Mouse (Mus musculus) limb, embryonic 14.5 days (tissue): ENCODE results near the gene Stk31. TPM values are rescaled to one million over a fixed set of nuclear protein-coding genes. Genes with fewer than 3 reads are reported as not detected.

ENCODE experiments used
- ATAC-seq: fragments of 200-750 bp; cut with Nextera tagmentation; 2 replicates; pipeline ENCODE4 v1.8.0; 2017; ENCODE audit warnings: low read depth, moderate number of reproducible peaks, moderate TSS enrichment; ENCODE audit not compliant: low FRiP score
- DNase-seq: peaks from one replicate; pipeline ENCODE4 v3.0.0-alpha.2; 2015; ENCODE audit warnings: low spot score
- H3K27ac ChIP-seq: fragments of 300-500 bp; sonication (generic); replicated peaks from 2 replicates; pipeline ENCODE4 v1.5.1; 2014; ENCODE audit warnings: low read depth, mild to moderate bottlenecking, low read length, moderate library complexity, mixed read lengths
- H3K27me3 ChIP-seq: fragments of 300-500 bp; sonication (generic); 2 replicates; pipeline ENCODE4 v1.6.1; 2014; ENCODE audit warnings: low read length, mixed read lengths; ENCODE audit not compliant: control insufficient read depth, insufficient read depth
- H3K36me3 ChIP-seq: fragments of 300-500 bp; sonication (generic); 2 replicates; pipeline ENCODE4 v1.6.1; 2014; ENCODE audit warnings: mild to moderate bottlenecking, low read length, moderate library complexity, mixed read lengths; ENCODE audit not compliant: control insufficient read depth, insufficient read depth
- H3K4me1 ChIP-seq: fragments of 300-500 bp; sonication (generic); 2 replicates; pipeline ENCODE4 v1.6.1; 2014; ENCODE audit warnings: antibody characterized with exemption, low read length, mixed read lengths; ENCODE audit not compliant: control insufficient read depth, insufficient read depth
- H3K4me2 ChIP-seq: fragments of 300-500 bp; sonication (generic); replicated peaks from 2 replicates; pipeline ENCODE4 v1.6.1; 2014; ENCODE audit warnings: low read depth, mild to moderate bottlenecking, low read length, moderate library complexity; ENCODE audit not compliant: severe bottlenecking
- H3K4me3 ChIP-seq: fragments of 300-500 bp; sonication (generic); replicated peaks from 2 replicates; pipeline ENCODE4 v1.5.1; 2014; ENCODE audit warnings: low read length
- H3K9ac ChIP-seq: fragments of 300-500 bp; sonication (generic); 2 replicates; pipeline ENCODE4 v1.6.1; 2014; ENCODE audit warnings: mild to moderate bottlenecking, low read depth, low read length, moderate library complexity; ENCODE audit not compliant: severe bottlenecking
- H3K9me3 ChIP-seq: fragments of 300-500 bp; sonication (generic); 2 replicates; pipeline ENCODE4 v1.6.1; 2016; ENCODE audit warnings: low read length; ENCODE audit not compliant: control insufficient read depth
- POLR2A ChIP-seq: fragments of 200-500 bp; IDR thresholded peaks from 2 replicates; pipeline ENCODE4 v1.8.0; 2012; ENCODE audit warnings: inconsistent platforms, mild to moderate bottlenecking, moderate library complexity, borderline replicate concordance; ENCODE audit not compliant: insufficient read depth, insufficient read length; ENCODE audit errors: extremely low read depth
- WGBS: fragments of 180-500 bp; shearing (Covaris S2); extraction: QIAGEN DNeasy Blood & Tissue Kit; methylation state at CpG from one replicate; pipeline ENCODE4 v1.1.7; 2014; 5-methylcytosine and 5-hydroxymethylcytosine counted together
- polyA plus RNA-seq, 2 experiments: library from polyadenylated mRNA; depleted of rRNA in 1 of 2; stranded (reverse) in 1 of 2; unstranded in 1 of 2; fragments of >200 nt; fragmentation: Nextera tagmentation in 1 of 2; extraction: Ambion mirVana in 1 of 2; gene quantifications; 2 replicates each; pipeline versions ENCODE4 v1.2.1 to v1.2.3; 2012 to 2014

The Stk31 gene
- polyA plus RNA-seq, 2 experiments, result 0.04 TPM; not detected in 1

DNA sequence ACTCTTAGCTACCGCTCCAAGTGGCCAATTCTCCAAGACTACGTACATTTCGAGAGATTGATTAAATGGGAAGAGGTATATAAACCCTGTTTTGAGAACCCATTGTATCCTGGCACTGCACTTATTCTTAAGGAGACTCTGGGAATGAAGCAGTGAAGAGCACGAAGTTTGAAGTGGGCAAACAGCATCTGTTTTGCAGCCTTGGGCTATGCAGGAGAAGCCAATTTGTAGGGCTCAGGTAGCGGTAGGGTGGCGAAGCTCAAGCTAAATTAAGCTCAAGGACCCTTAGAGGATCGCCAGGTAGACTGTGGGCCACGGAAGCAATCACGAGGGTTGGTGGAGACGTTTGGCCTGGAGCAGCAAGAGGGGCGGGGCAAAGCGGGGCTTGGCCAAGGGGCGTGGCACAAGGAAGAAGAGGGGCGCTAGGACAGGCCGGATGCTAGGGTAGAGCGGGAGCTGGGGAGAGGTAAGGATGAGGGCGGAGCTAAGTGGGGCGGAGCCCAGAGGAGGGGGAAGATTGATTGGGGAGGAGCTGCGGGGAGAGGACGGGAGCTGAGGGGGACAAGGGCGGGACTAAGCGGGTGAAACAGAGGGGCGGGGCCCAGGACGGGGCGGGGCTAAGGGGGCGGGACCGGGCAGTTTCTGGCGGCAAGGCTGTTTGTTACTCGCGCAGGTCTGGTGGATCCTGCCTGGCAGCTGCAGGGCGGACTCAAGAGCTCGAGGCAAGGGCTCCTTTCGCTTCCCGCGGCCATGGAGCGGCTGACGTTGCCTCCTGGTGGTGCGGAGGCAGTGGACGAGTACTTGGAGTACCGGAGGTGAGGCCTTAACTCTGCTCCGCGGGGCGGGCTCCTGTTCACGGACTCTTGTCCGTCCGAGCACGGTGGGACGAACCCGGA lies 28.0 kb upstream of the Stk31 start, which contains the start of gene Fam221a:
Gene Fam221a (plus strand): TSS at position 581 of the 896 bp plus-strand sequence.
- H3K27ac ChIP-seq, result peak within 1 kb of the TSS; percentile 69; the same call in 1 of the 2 replicates
- H3K27me3 ChIP-seq, result no peaks in the 10 kb centered on the region
- H3K4me1 ChIP-seq, result peaks cover 10% of the 10 kb centered on the region
- no peaks in the 10 kb centered on the region for H3K9me3 ChIP-seq
- H3K4me3 ChIP-seq, result peak within 1 kb of the TSS; percentile 65
- H3K9ac ChIP-seq, result peak within 1 kb of the TSS; percentile 63
- peak; percentile 93 for DNase-seq
- peak; percentile 66; the same call in 1 of the 2 replicates for TF ChIP-seq POLR2A
- H3K4me2 ChIP-seq, result peak within 1 kb of the TSS; percentile 90
- WGBS, result 5% methylated on average over 40 of the region's 49 CpGs
- peak; percentile 97 for ATAC-seq
- H3K36me3 ChIP-seq, result no peaks in the 10 kb centered on the region

DNA sequence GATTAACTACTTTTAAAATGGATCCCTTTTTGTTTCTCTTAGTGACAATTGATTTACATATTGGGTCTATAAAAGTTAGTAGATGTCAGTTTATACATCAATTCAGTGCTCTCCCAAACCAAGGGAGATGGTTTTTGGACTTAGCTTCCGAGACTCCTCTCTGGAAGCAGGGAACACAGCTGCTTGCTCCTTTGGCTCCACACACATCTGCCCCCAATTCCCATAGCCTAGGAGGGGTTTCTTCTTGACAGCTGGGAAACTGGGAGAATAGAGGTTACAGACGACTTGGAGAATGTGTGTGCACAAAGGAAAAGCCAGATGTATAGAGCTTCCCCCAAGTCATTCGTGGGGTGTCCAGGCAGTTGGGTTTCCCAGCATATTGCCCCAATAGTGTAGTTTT lies 27.2 kb upstream of the Stk31 start:
- Histone ChIP-seq H3K9ac (peak overlapping the region; percentile 63), H3K4me1 (peaks cover 10% of the 10 kb centered on the region), H3K4me3 (peak overlapping the region; percentile 65), H3K27me3 (no peaks in the 10 kb centered on the region), H3K9me3 (no peaks in the 10 kb centered on the region), H3K36me3 (no peaks in the 10 kb centered on the region), H3K27ac (peak overlapping the region; percentile 69; the same call in 1 of the 2 replicates), H3K4me2 (peak overlapping the region; percentile 90)
- TF ChIP-seq POLR2A, result no peak
- WGBS, result 26% methylated on average over 3 of the region's 3 CpGs
- ATAC-seq, result no peak
- DNase-seq, result peak; percentile 20

DNA sequence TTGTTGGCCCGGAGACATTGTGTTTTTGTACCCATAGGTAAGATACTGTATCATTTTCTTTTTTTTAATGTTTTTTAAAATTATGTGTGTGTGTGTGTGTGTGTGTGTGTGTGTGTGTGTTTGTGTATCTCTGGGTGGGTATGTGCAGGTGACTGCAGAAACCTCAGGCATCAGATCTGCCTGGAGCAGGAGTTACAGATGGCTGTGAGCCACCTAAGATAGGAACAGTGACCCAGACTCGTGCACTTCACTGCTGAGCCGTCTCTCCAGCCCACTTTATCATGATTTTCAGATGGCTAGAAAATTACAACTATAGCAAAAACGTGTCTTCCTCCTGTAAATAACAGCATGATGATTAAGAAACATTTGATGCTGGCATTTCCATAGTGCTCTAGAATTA lies 22.7 kb upstream of the Stk31 start:
- Histone ChIP-seq H3K9ac (no peak overlapping the region), H3K27me3 (no peaks in the 10 kb centered on the region), H3K27ac (no peak overlapping the region), H3K36me3 (no peaks in the 10 kb centered on the region), H3K9me3 (no peaks in the 10 kb centered on the region), H3K4me3 (no peak overlapping the region), H3K4me1 (peaks cover 10% of the 10 kb centered on the region), H3K4me2 (no peak overlapping the region)
- ATAC-seq, result no peak
- no peak for TF ChIP-seq POLR2A
- WGBS, result 78% methylated on average over 4 of the region's 4 CpGs
- no peak for DNase-seq

DNA sequence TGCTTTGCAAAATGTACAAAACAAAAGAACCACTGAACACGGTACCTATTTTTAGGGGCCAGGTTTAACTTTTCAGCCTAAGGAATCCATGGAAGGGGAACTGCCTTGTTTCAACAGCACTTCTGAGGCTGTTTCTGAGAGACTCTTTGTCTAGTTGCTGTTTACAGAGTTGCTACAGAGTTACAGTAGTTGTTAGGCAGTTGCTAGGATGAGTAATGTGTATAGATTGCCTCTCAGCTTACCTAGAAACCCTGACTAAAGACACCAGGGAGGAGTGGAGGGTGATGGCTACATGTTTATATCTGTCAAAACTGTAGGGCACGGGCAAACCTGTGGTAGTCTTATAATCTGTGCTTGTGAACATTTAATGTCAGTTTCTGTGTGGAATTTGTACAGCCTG lies 21.5 kb upstream of the Stk31 start:
- DNase-seq (no peak), ATAC-seq (no peak)
- H3K4me2 ChIP-seq, result no peak overlapping the region
- no peak overlapping the region for H3K27ac ChIP-seq
- H3K36me3 ChIP-seq, result no peaks in the 10 kb centered on the region; the same call in 1 of the 2 replicates
- H3K9ac ChIP-seq, result no peak overlapping the region
- H3K4me3 ChIP-seq, result no peak overlapping the region
- H3K27me3 ChIP-seq, result no peaks in the 10 kb centered on the region
- H3K9me3 ChIP-seq, result no peaks in the 10 kb centered on the region
- no peak for TF ChIP-seq POLR2A
- peaks cover under 1% of the 10 kb centered on the region; the same call in 1 of the 2 replicates for H3K4me1 ChIP-seq
- 75% methylated on average over 2 of the region's 2 CpGs for WGBS

DNA sequence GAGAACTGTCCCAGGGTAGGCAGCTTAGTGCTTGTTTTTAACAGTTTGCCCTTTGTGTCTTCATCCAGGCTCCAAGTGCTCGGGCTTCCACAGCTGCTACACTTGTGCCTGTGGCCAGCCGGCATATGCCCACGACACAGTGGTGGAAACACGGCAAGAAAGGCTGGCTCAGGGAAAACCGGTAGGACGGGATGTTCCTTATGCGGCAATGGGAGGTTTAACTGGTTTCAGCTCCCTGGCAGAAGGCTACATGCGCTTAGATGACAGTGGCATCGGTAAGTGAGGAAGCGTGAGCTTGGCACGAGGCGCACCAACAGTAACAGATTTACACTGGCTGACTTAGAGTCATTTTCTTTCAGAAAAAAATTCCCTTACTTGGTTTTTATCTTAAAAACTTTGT lies 17.1 kb upstream of the Stk31 start:
- no peak for ATAC-seq

More for the DNA sequence above, 17.1 kb upstream of the Stk31 start:
- no peak overlapping the region for H3K27ac ChIP-seq
- H3K4me1 ChIP-seq, result no peaks in the 10 kb centered on the region
- no peak overlapping the region for H3K4me2 ChIP-seq
- H3K9me3 ChIP-seq, result no peaks in the 10 kb centered on the region
- no peak overlapping the region for H3K4me3 ChIP-seq
- H3K36me3 ChIP-seq, result peaks cover 6% of the 10 kb centered on the region; the same call in 1 of the 2 replicates
- TF ChIP-seq POLR2A, result no peak
- no peaks in the 10 kb centered on the region for H3K27me3 ChIP-seq
- DNase-seq, result peak; percentile 6
- 65% methylated on average over 12 of the region's 12 CpGs for WGBS
- no peak overlapping the region for H3K9ac ChIP-seq
